27 mouse cellular contexts compared by ENCODE assay signal in genomic region chr4:85175466-85175865, GRCm38 (mm10). TPM values are rescaled to one million over a fixed set of nuclear protein-coding genes. Genes with fewer than 3 reads are reported as not detected.
DNase-seq lines count a peak whose midpoint lies in the region; ATAC-seq and TF ChIP-seq lines count a peak whose summit lies in the region.
"Had no signal": no experiment of that assay in that cellular context is flagged by ENCODE, and none has a peak within 500 bp of the region (broad histone marks: within the 10 kb centered on the region; RNA-seq: fewer than 3 reads in every experiment).

No protein-coding gene starts in this region.

- H3K4me2 ChIP-seq in stomach, postnatal 0 days (replicated peaks; ENCODE audit: low read depth), result no peak overlapping the region
- H3K4me2 ChIP-seq: hindbrain, embryonic 14.5 days; limb, embryonic 15.5 days; liver, embryonic 15.5 days; lung, embryonic 15.5 days; midbrain, embryonic 15.5 days; neural tube, embryonic 13.5 days had no signal

- ATAC-seq in megakaryocyte, adult 5-6 weeks (ENCODE audit: poor library complexity, severe bottlenecking), result no peak
- no peak for ATAC-seq in stomach, postnatal 0 days (ENCODE audit: low FRiP score, low TSS enrichment)
- ATAC-seq: forebrain, embryonic 16.5 days; inflammation-experienced regulatory T-cells, adult 6 months; midbrain, embryonic 15.5 days had no signal

- H3K36me3 ChIP-seq in megakaryocyte, embryonic 14.5 days (replicated peaks; ENCODE audit: low read length), result no peaks in the 10 kb centered on the region
- no peaks in the 10 kb centered on the region for H3K36me3 ChIP-seq in forebrain, embryonic 10.5 days (replicated peaks)
- no peaks in the 10 kb centered on the region for H3K36me3 ChIP-seq in stomach, postnatal 0 days (ENCODE audit: control insufficient read depth, insufficient read depth, low read length)
- H3K36me3 ChIP-seq: embryonic facial prominence, embryonic 10.5 days; heart, embryonic 10.5 days; limb, embryonic 15.5 days; liver, embryonic 15.5 days; lung, embryonic 15.5 days; midbrain, embryonic 15.5 days; neural tube, embryonic 13.5 days had no signal

- peaks cover 5% of the 10 kb centered on the region; the same call in 1 of the 2 replicates for H3K9me3 ChIP-seq in megakaryocyte, embryonic 14.5 days
- H3K9me3 ChIP-seq in forebrain, embryonic 10.5 days, result no peaks in the 10 kb centered on the region
- no peaks in the 10 kb centered on the region for H3K9me3 ChIP-seq in stomach, postnatal 0 days (ENCODE audit: control insufficient read depth, low read length)
- H3K9me3 ChIP-seq: embryonic facial prominence, embryonic 10.5 days; heart, embryonic 10.5 days; limb, embryonic 15.5 days; liver, embryonic 15.5 days; lung, embryonic 15.5 days; midbrain, embryonic 15.5 days; neural tube, embryonic 13.5 days had no signal

- no peaks in the 10 kb centered on the region for H3K4me1 ChIP-seq in megakaryocyte, embryonic 14.5 days
- no peaks in the 10 kb centered on the region for H3K4me1 ChIP-seq in forebrain, embryonic 10.5 days
- H3K4me1 ChIP-seq in stomach, postnatal 0 days (replicated peaks; ENCODE audit: control insufficient read depth, insufficient read depth), result no peaks in the 10 kb centered on the region
- H3K4me1 ChIP-seq: embryonic facial prominence, embryonic 10.5 days; heart, embryonic 10.5 days; limb, embryonic 15.5 days; liver, embryonic 15.5 days; lung, embryonic 15.5 days; midbrain, embryonic 15.5 days; neural tube, embryonic 13.5 days had no signal

- no peak overlapping the region for H3K9ac ChIP-seq in stomach, postnatal 0 days (ENCODE audit: low read length)
- H3K9ac ChIP-seq: hindbrain, embryonic 14.5 days; limb, embryonic 15.5 days; liver, embryonic 15.5 days; lung, embryonic 15.5 days; midbrain, embryonic 15.5 days; neural tube, embryonic 13.5 days had no signal

- 89% methylated on average over 4 of the region's 4 CpGs for WGBS in forebrain, embryonic 10.5 days
- 79% methylated on average over 4 of the region's 4 CpGs for WGBS in stomach, postnatal 0 days

- no peak for TF ChIP-seq EP300 in stomach, postnatal 0 days (optimal IDR thresholded peaks at IDR 0.05)

- peak overlapping the region; percentile 38 for H3K4me3 ChIP-seq in megakaryocyte, embryonic 14.5 days (replicated peaks)
- no peak overlapping the region for H3K4me3 ChIP-seq in left cerebral cortex, adult 2 months
- H3K4me3 ChIP-seq in forebrain, embryonic 10.5 days, result no peak overlapping the region
- no peak overlapping the region for H3K4me3 ChIP-seq in stomach, postnatal 0 days (ENCODE audit: low read depth, low read length)
- H3K4me3 ChIP-seq: embryonic facial prominence, embryonic 10.5 days; heart, embryonic 10.5 days; limb, embryonic 15.5 days; liver, embryonic 15.5 days; lung, embryonic 15.5 days; midbrain, embryonic 15.5 days; myocyte; neural tube, embryonic 13.5 days had no signal

- intact Hi-C loops in left cerebral cortex, adult 2 months (cut with DNase I), result loop anchor here (5.0 kb wide), 1 partner anchor 152 kb away; no protein-coding TSS in a partner anchor
- intact Hi-C loops in left cerebral cortex, postnatal 36 days (cut with DNase I), result no loop called here

- H3K27ac ChIP-seq in left cerebral cortex, adult 2 months, result peak overlapping the region; percentile 38; the same call in 1 of the 2 replicates
- no peak overlapping the region for H3K27ac ChIP-seq in forebrain, embryonic 10.5 days
- no peak overlapping the region for H3K27ac ChIP-seq in stomach, postnatal 0 days (replicated peaks)
- H3K27ac ChIP-seq: embryonic facial prominence, embryonic 10.5 days; heart, embryonic 10.5 days; hindbrain, embryonic 14.5 days; kidney, postnatal 0 days; limb, embryonic 15.5 days; liver, embryonic 15.5 days; lung, embryonic 15.5 days; midbrain, embryonic 15.5 days; neural tube, embryonic 13.5 days had no signal

- TF ChIP-seq CTCF in left cerebral cortex, adult 2 months (IDR thresholded peaks at IDR 0.05), result no peak
- TF ChIP-seq CTCF in stomach, postnatal 0 days (IDR thresholded peaks at IDR 0.05; ENCODE audit: low read depth), result no peak

- peak; percentile 38 to 67 for DNase-seq in layer of hippocampus, adult 18-20 months (ENCODE audit: low spot score in 2 of 2)
- DNase-seq in layer of hippocampus, adult 9-10 months (ENCODE audit: low spot score), result no peak
- peak in 1 of 2 experiments; percentile 47 for DNase-seq in left cerebral cortex, adult 2 months (ENCODE audit: extremely low spot score in 1 of 2, low spot score in 2 of 2)
- peak; percentile 50 to 63 for DNase-seq in left cerebral cortex, postnatal 36 days (ENCODE audit: low spot score in 2 of 2)
- DNase-seq in forebrain, embryonic 10.5 days (ENCODE audit: extremely low spot score, low spot score), result no peak
- DNase-seq in stomach, postnatal 0 days (ENCODE audit: low spot score), result no peak
- DNase-seq: adrenal gland, postnatal 36 days; cerebellum, adult 11 months; cerebellum, adult 9-11 months; heart, postnatal 4 days; kidney, adult 18-20 months; lung, postnatal 36 days had no signal

- H3K27me3 ChIP-seq in megakaryocyte, embryonic 14.5 days (replicated peaks), result no peaks in the 10 kb centered on the region
- no peaks in the 10 kb centered on the region for H3K27me3 ChIP-seq in forebrain, embryonic 10.5 days (ENCODE audit: poor library complexity, severe bottlenecking)
- H3K27me3 ChIP-seq in stomach, postnatal 0 days (ENCODE audit: control insufficient read depth, insufficient read depth, low read length), result no peaks in the 10 kb centered on the region
- H3K27me3 ChIP-seq: limb, embryonic 15.5 days; liver, embryonic 15.5 days; lung, embryonic 15.5 days; midbrain, embryonic 15.5 days; neural tube, embryonic 13.5 days had no signal

RNA-seq across cellular contexts. Expression of gene Sh3gl2, which starts 29.5 kb away (rescaled TPM):
- 100 to 1,000 TPM; 289 to 293 TPM for total RNA-seq in layer of hippocampus, adult 18-20 months (2021)
- not detected in 2 replicates for polyA plus RNA-seq in megakaryocyte, embryonic 14.5 days (2012; ENCODE audit: insufficient read depth, low replicate concordance)
- not detected in 2 replicates for total RNA-seq in megakaryocyte, adult 5-6 weeks (2015)
- not detected in 2 replicates for total RNA-seq in megakaryocyte, adult 5-6 weeks (2017)
- total RNA-seq in left cerebral cortex, adult 2 months (2021), result 100 to 1,000 TPM; 247 to 282 TPM
- total RNA-seq in left cerebral cortex, postnatal 36 days (2021), result 100 to 1,000 TPM; 265 to 309 TPM
- 2.0 and 2.6 TPM in 2 replicates for polyA plus RNA-seq in forebrain, embryonic 10.5 days (2016; fragmentation: Nextera tagmentation; extraction: Ambion mirVana)
- 9.7 and 12.0 TPM in 2 replicates for polyA plus RNA-seq in stomach, postnatal 0 days (2015; fragmentation: Nextera tagmentation; extraction: Ambion mirVana)
- total RNA-seq: common myeloid progenitor, adult 5-6 weeks had no signal
- polyA plus RNA-seq: inflammation-experienced regulatory T-cells, adult 6 months; liver, embryonic 15.5 days; myocyte had no signal

Comparison
In these comparisons a context has a peak if more than half of its experiments do, and no peak if none do; other contexts are left out.
1. DNase-seq: peak in layer of hippocampus, adult 18-20 months (2 of 2) and left cerebral cortex, postnatal 36 days (2 of 2); none in layer of hippocampus, adult 9-10 months (single experiment), forebrain, embryonic 10.5 days (single experiment) and stomach, postnatal 0 days (single experiment).
2. RNA of gene Sh3gl2, which starts 29.5 kb away (total RNA-seq): 265 to 309 TPM in left cerebral cortex, postnatal 36 days, 289 to 293 TPM in layer of hippocampus, adult 18-20 months and 247 to 282 TPM in left cerebral cortex, adult 2 months; not detected in megakaryocyte, adult 5-6 weeks; every median in the first group is over 100 times any median in the second.